Mouse (Mus musculus) MEL (cell line): ENCODE measurements at regions not wholly inside any gene's neighbourhood (a gene's known extent, or its start where the extent isn't known, plus 50 kb on each side); places are given as distances from the start of the nearest gene placed in this dataset.

Experiments used
- DNase-seq: peaks from one replicate; pipeline ENCODE4 v3.0.0; 2011; ENCODE audit warnings: low read depth, low spot score
- H3K27ac ChIP-seq: 2 replicates; pipeline ENCODE4 v1.5.1; 2012; ENCODE audit warnings: low read depth, mild to moderate bottlenecking, control low read depth, low read length, moderate library complexity; ENCODE audit not compliant: control insufficient read depth
- H3K27me3 ChIP-seq, 2 experiments: fragments of 150-350 bp in 1 of 2; sonication (generic) in 1 of 2; 2 replicates each; pipeline ENCODE4 v1.6.1; 2012; ENCODE audit warnings: low read length in 2 of 2, mild to moderate bottlenecking in 2 of 2, improper control_type of control experiment in 1 of 2, moderate library complexity in 1 of 2; ENCODE audit not compliant: insufficient read depth in 2 of 2, control insufficient read depth in 1 of 2
- H3K36me3 ChIP-seq, 2 experiments: 2 replicates each; pipeline ENCODE4 v1.6.1; 2012 to 2014; ENCODE audit warnings: low read length in 2 of 2, improper control_type of control experiment in 1 of 2, inconsistent platforms in 1 of 2, mild to moderate bottlenecking in 1 of 2; ENCODE audit not compliant: insufficient read depth in 2 of 2, control insufficient read depth in 1 of 2
- H3K4me1 ChIP-seq, 2 experiments: fragments of 150-350 bp in 1 of 2; sonication (generic) in 1 of 2; 2 replicates each; pipeline ENCODE4 v1.6.1; 2012; ENCODE audit warnings: low read length in 2 of 2, improper control_type of control experiment in 1 of 2, mild to moderate bottlenecking in 1 of 2; ENCODE audit not compliant: insufficient read depth in 2 of 2, control insufficient read depth in 1 of 2
- H3K4me3 ChIP-seq, 2 experiments: fragments of 150-350 bp in 1 of 2; sonication (generic) in 1 of 2; 2 replicates each; pipeline ENCODE4 v1.5.1; 2012; ENCODE audit warnings: low read depth in 2 of 2, low read length in 2 of 2, mild to moderate bottlenecking in 2 of 2, moderate library complexity in 2 of 2, control low read depth in 1 of 2, improper control_type of control experiment in 1 of 2; ENCODE audit not compliant: control insufficient read depth in 1 of 2, insufficient read depth in 1 of 2
- H3K79me2 ChIP-seq: 2 replicates; pipeline ENCODE4 v1.6.1; 2012; ENCODE audit warnings: mild to moderate bottlenecking, low read length, moderate library complexity; ENCODE audit not compliant: control insufficient read depth, poor library complexity, insufficient read depth
- H3K9ac ChIP-seq: 2 replicates; pipeline ENCODE4 v1.6.1; 2012; ENCODE audit warnings: low read depth, mild to moderate bottlenecking, control low read depth, low read length, moderate library complexity; ENCODE audit not compliant: control insufficient read depth, poor library complexity, severe bottlenecking
- H3K9me3 ChIP-seq: fragments of 150-350 bp; sonication (generic); replicated peaks from 2 replicates; pipeline ENCODE4 v1.6.1; 2012; ENCODE audit warnings: mild to moderate bottlenecking, low read length, improper control_type of control experiment, moderate library complexity; ENCODE audit not compliant: insufficient read depth
- BHLHE40 ChIP-seq: IDR thresholded peaks from 2 replicates; pipeline ENCODE4 v1.6.1; 2012; ENCODE audit warnings: low read depth, mild to moderate bottlenecking, inconsistent platforms, low read length, improper control_type of control experiment, borderline replicate concordance
- CHD1 ChIP-seq: IDR thresholded peaks from 2 replicates; pipeline ENCODE4 v1.6.1; 2012; ENCODE audit warnings: low read depth, mild to moderate bottlenecking, inconsistent platforms, low read length, improper control_type of control experiment
- E2F4 ChIP-seq: IDR thresholded peaks from 2 replicates; pipeline ENCODE4 v1.6.1; 2011; ENCODE audit warnings: low read depth, low read length, improper control_type of control experiment, borderline replicate concordance
- ELF1 ChIP-seq: IDR thresholded peaks from 2 replicates; pipeline ENCODE4 v1.6.1; 2014; ENCODE audit warnings: low read depth, mild to moderate bottlenecking, inconsistent platforms, low read length, improper control_type of control experiment, moderate library complexity
- EP300 ChIP-seq, 2 experiments: IDR thresholded peaks; 2 replicates each; pipeline ENCODE4 v1.6.1; 2011; ENCODE audit warnings: improper control_type of control experiment in 2 of 2, low read length in 2 of 2, low read depth in 1 of 2, mild to moderate bottlenecking in 1 of 2
- ETS1 ChIP-seq: IDR thresholded peaks from 2 replicates; pipeline ENCODE4 v1.6.1; 2012; ENCODE audit warnings: low read depth, mild to moderate bottlenecking, inconsistent platforms, low read length, improper control_type of control experiment, moderate library complexity
- GABPA ChIP-seq: IDR thresholded peaks from 2 replicates; pipeline ENCODE4 v1.6.1; 2012; ENCODE audit warnings: low read depth, mild to moderate bottlenecking, inconsistent platforms, low read length, improper control_type of control experiment, moderate library complexity
- JUND ChIP-seq: IDR thresholded peaks from 2 replicates; pipeline ENCODE4 v1.6.1; 2011; ENCODE audit warnings: low read depth, mild to moderate bottlenecking, improper control_type of control experiment, low read length
- KAT2A ChIP-seq: conservative IDR thresholded peaks from 2 replicates; pipeline ENCODE4 v1.6.1; 2012; ENCODE audit warnings: low read depth, low read length, improper control_type of control experiment, inconsistent platforms
- MAX ChIP-seq: IDR thresholded peaks from 2 replicates; pipeline ENCODE4 v1.6.1; 2011; ENCODE audit warnings: low read length, improper control_type of control experiment
- MXI1 ChIP-seq: IDR thresholded peaks from 2 replicates; pipeline ENCODE4 v1.6.1; 2011; ENCODE audit warnings: mild to moderate bottlenecking, low read depth, low read length, improper control_type of control experiment
- MYB ChIP-seq: IDR thresholded peaks from 2 replicates; pipeline ENCODE4 v1.6.1; 2011; ENCODE audit warnings: mild to moderate bottlenecking, low read depth, low read length, improper control_type of control experiment
- MYC ChIP-seq: IDR thresholded peaks from 2 replicates; pipeline ENCODE4 v1.6.1; 2011; ENCODE audit warnings: low read depth, mild to moderate bottlenecking, low read length, improper control_type of control experiment, moderate library complexity
- NELFE ChIP-seq: IDR thresholded peaks from 2 replicates; pipeline ENCODE4 v1.6.1; 2011; ENCODE audit warnings: low read depth, low read length, improper control_type of control experiment
- POLR2A ChIP-seq, 2 experiments: IDR thresholded peaks; 2 replicates each; pipeline ENCODE4 v1.6.1; 2011 to 2012; ENCODE audit warnings: low read length in 2 of 2, mild to moderate bottlenecking in 2 of 2, control low read depth in 1 of 2, improper control_type of control experiment in 1 of 2, low read depth in 1 of 2, moderate library complexity in 1 of 2; ENCODE audit not compliant: control insufficient read depth in 1 of 2, insufficient read depth in 1 of 2, poor library complexity in 1 of 2
- POLR2AphosphoS2 ChIP-seq: IDR thresholded peaks from 2 replicates; pipeline ENCODE4 v1.6.1; 2011; ENCODE audit warnings: low read length, improper control_type of control experiment
- POLR2AphosphoS5 ChIP-seq: IDR thresholded peaks from 2 replicates; pipeline ENCODE4 v1.6.1; 2012; ENCODE audit warnings: low read depth, borderline replicate concordance, mild to moderate bottlenecking, inconsistent platforms, low read length, moderate library complexity, mixed read lengths
- TAL1 ChIP-seq: IDR thresholded peaks from 2 replicates; pipeline ENCODE4 v1.6.1; 2012; ENCODE audit warnings: mild to moderate bottlenecking, inconsistent platforms, low read length, moderate library complexity, mixed read lengths
- USF1 ChIP-seq: IDR thresholded peaks from 2 replicates; pipeline ENCODE4 v1.6.1; 2014; ENCODE audit warnings: low read depth, mild to moderate bottlenecking, inconsistent platforms, low read length, improper control_type of control experiment, moderate library complexity
- ZKSCAN1 ChIP-seq: IDR thresholded peaks from 2 replicates; pipeline ENCODE4 v1.6.1; 2012; ENCODE audit warnings: low read depth, mild to moderate bottlenecking, inconsistent platforms, low read length, improper control_type of control experiment, moderate library complexity

- no peak for DNase-seq
- H3K4me1 ChIP-seq, result no peaks in the 10 kb centered on the region
- no peaks in the 10 kb centered on the region; a peak in 1 of 4 replicates for H3K27me3 ChIP-seq
- no peak for TF ChIP-seq ZKSCAN1
- TF ChIP-seq POLR2AphosphoS5, result no peak
- TF ChIP-seq CHD1, result no peak
- TF ChIP-seq BHLHE40, result no peak
- TF ChIP-seq E2F4, result no peak
- no peak for TF ChIP-seq ELF1
- no peak for TF ChIP-seq POLR2A (IDR thresholded peaks at IDR 0.05; ENCODE audit: control insufficient read depth in 1 of 2, insufficient read depth in 1 of 2, low read depth in 1 of 2, low read length in 2 of 2, poor library complexity in 1 of 2)
- TF ChIP-seq NELFE, result no peak
- no peak for TF ChIP-seq ETS1
- TF ChIP-seq MXI1, result no peak
- no peak for TF ChIP-seq MYC
- no peak for TF ChIP-seq MYB
- TF ChIP-seq TAL1, result no peak
- no peak for TF ChIP-seq KAT2A
- no peak for TF ChIP-seq USF1
- no peak for TF ChIP-seq POLR2AphosphoS2
- no peak for TF ChIP-seq JUND
- no peak for TF ChIP-seq EP300 (IDR thresholded peaks at IDR 0.05; ENCODE audit: low read depth in 1 of 2, low read length in 2 of 2)
- TF ChIP-seq MAX, result no peak
- TF ChIP-seq GABPA, result no peak
- no peak overlapping the region for H3K4me3 ChIP-seq
- H3K9me3 ChIP-seq, result no peaks in the 10 kb centered on the region
- H3K27ac ChIP-seq, result no peak overlapping the region
- no peaks in the 10 kb centered on the region for H3K36me3 ChIP-seq
- no peak overlapping the region for H3K9ac ChIP-seq
- H3K79me2 ChIP-seq, result no peaks in the 10 kb centered on the region
Observed at GRCm38 (mm10) chr16:95839512-95840253, 137.8 kb downstream of the Ets2 start.

GRCm38 (mm10) chr16:95838886-95839430 lies 137.1 kb downstream of the Ets2 start:
- no peaks in the 10 kb centered on the region for H3K4me1 ChIP-seq
- no peak overlapping the region for H3K27ac ChIP-seq
- no peaks in the 10 kb centered on the region; a peak in 1 of 4 replicates for H3K27me3 ChIP-seq
- DNase-seq, result no peak
- no peaks in the 10 kb centered on the region for H3K79me2 ChIP-seq
- H3K9ac ChIP-seq, result no peak overlapping the region
- H3K36me3 ChIP-seq, result no peaks in the 10 kb centered on the region
- no peak overlapping the region for H3K4me3 ChIP-seq
- no peak for TF ChIP-seq ELF1
- TF ChIP-seq, all 39 proteins: peak for 0
- no peaks in the 10 kb centered on the region for H3K9me3 ChIP-seq
